Comparison of ENCODE assay signal across 8 mouse cellular contexts in the genomic region with DNA sequence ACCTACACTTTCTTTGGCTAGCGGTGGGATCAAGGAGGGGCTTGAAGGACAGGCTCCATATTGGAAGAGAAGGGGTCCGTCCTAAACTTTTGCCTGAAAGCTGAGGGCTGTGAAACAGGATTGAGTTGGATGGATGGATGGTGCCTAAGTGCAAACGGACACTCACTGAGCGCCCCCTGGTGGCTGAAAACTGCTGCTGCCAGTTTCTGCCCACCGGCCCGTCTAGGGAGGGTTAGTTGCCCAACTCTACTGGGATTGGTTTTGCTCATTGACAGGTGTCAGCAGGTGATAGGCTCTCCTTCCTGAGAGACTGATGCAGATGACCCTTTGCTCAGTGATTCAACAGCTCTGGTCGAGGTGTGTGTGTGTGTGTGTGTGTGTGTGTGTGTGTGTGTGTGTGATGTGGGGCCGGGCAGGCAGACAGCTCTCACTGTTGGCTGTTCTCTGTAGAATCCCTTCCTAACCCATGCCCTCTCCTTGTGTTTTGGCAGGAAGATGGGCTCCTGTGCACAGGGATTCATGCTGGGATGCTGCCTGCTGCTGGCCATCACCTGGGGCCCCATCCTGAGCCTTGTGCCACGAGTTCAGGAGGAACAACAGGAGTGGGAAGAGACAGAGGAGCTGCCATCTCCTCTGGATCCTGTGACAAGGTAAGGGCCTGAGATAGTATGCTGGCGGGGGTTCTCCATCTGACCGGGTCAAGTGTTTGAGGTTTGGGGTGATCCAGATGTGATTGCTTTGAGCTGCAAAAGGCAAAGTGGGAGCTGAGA. TPM values are rescaled to one million over a fixed set of nuclear protein-coding genes. Genes with fewer than 3 reads are reported as not detected.
DNase-seq lines count a peak whose midpoint lies in the region; ATAC-seq and TF ChIP-seq lines count a peak whose summit lies in the region.

No protein-coding gene starts in this region.

- no peak overlapping the region for H3K4me3 ChIP-seq in neural tube, embryonic 15.5 days (replicated peaks)
- no peak overlapping the region for H3K4me3 ChIP-seq in embryonic fibroblast, embryonic 13.5 days (ENCODE audit: insufficient read depth, low read length)
- no peak overlapping the region for H3K4me3 ChIP-seq in intestine, embryonic 15.5 days (replicated peaks)
- H3K4me3 ChIP-seq in liver, postnatal 0 days (ENCODE audit: low read depth, low read length) = no peak overlapping the region

- 32% methylated on average over 11 of the region's 11 CpGs for WGBS in neural tube, embryonic 15.5 days
- WGBS in intestine, embryonic 15.5 days = 32% methylated on average over 11 of the region's 11 CpGs
- 32% methylated on average over 11 of the region's 11 CpGs for WGBS in liver, postnatal 0 days (ENCODE audit: insufficient replicate concordance)

- peak; percentile 82 for DNase-seq in neural tube, embryonic 10.5 days (ENCODE audit: extremely low spot score, low spot score)
- peak; percentile 75 to 85 for DNase-seq in adrenal gland, adult 18-20 months (ENCODE audit: low spot score in 2 of 2)
- DNase-seq in liver, postnatal 0 days = peak; percentile 85
- peak; percentile 67 for DNase-seq in retina, postnatal 7 days (ENCODE audit: low read depth, low spot score)

- H3K4me2 ChIP-seq in neural tube, embryonic 15.5 days = no peak overlapping the region
- no peak overlapping the region for H3K4me2 ChIP-seq in intestine, embryonic 15.5 days (replicated peaks)
- no peak overlapping the region for H3K4me2 ChIP-seq in liver, postnatal 0 days (ENCODE audit: low read depth, low read length)

- H3K27me3 ChIP-seq in neural tube, embryonic 15.5 days (replicated peaks) = peaks cover 4% of the 10 kb centered on the region; the same call in 1 of the 2 replicates
- no peaks in the 10 kb centered on the region for H3K27me3 ChIP-seq in intestine, embryonic 15.5 days (replicated peaks)
- H3K27me3 ChIP-seq in liver, postnatal 0 days (ENCODE audit: insufficient read depth, low read length) = 0 out of 2 replicates have a peak, but pooled peaks cover 3% of the 10 kb centered on the region

- no peaks in the 10 kb centered on the region for H3K9me3 ChIP-seq in neural tube, embryonic 15.5 days (replicated peaks)
- no peaks in the 10 kb centered on the region for H3K9me3 ChIP-seq in intestine, embryonic 15.5 days
- H3K9me3 ChIP-seq in liver, postnatal 0 days (ENCODE audit: low read length) = no peaks in the 10 kb centered on the region

- ATAC-seq in neural tube, embryonic 15.5 days (ENCODE audit: low FRiP score) = no peak
- peak; percentile 57 for ATAC-seq in intestine, embryonic 15.5 days
- ATAC-seq in liver, postnatal 0 days = peak; percentile 87
- ATAC-seq in erythroid progenitor cell, adult 5-6 weeks (replicated peaks; ENCODE audit: low FRiP score, poor library complexity, severe bottlenecking) = no peak

- no peak for TF ChIP-seq POLR2A in embryonic fibroblast, embryonic 13.5 days (IDR thresholded peaks at IDR 0.05; ENCODE audit: low read depth, low read length)

- H3K36me3 ChIP-seq in neural tube, embryonic 15.5 days = no peaks in the 10 kb centered on the region
- H3K36me3 ChIP-seq in intestine, embryonic 15.5 days = no peaks in the 10 kb centered on the region
- H3K36me3 ChIP-seq in liver, postnatal 0 days (replicated peaks; ENCODE audit: insufficient read depth, low read length) = no peaks in the 10 kb centered on the region

- no peak overlapping the region for H3K9ac ChIP-seq in neural tube, embryonic 15.5 days (replicated peaks)
- H3K9ac ChIP-seq in intestine, embryonic 15.5 days = no peak overlapping the region
- no peak overlapping the region for H3K9ac ChIP-seq in liver, postnatal 0 days (replicated peaks)

- TF ChIP-seq CTCF in embryonic fibroblast, embryonic 13.5 days (IDR thresholded peaks at IDR 0.05; ENCODE audit: borderline replicate concordance, insufficient read depth, low read length) = peak; percentile 73
- peak; percentile 90 for TF ChIP-seq CTCF in liver, postnatal 0 days (IDR thresholded peaks at IDR 0.05; ENCODE audit: low read depth)

- no peak for TF ChIP-seq EP300 in liver, postnatal 0 days (IDR thresholded peaks at IDR 0.05; ENCODE audit: low read depth)

- no peak overlapping the region for H3K27ac ChIP-seq in neural tube, embryonic 15.5 days (replicated peaks)
- H3K27ac ChIP-seq in embryonic fibroblast, embryonic 13.5 days (ENCODE audit: insufficient read depth, low read length) = no peak overlapping the region
- H3K27ac ChIP-seq in intestine, embryonic 15.5 days = no peak overlapping the region
- H3K27ac ChIP-seq in liver, postnatal 0 days (ENCODE audit: low read depth) = no peak overlapping the region

- peaks cover 28% of the 10 kb centered on the region for H3K4me1 ChIP-seq in neural tube, embryonic 15.5 days
- peaks cover 2% of the 10 kb centered on the region for H3K4me1 ChIP-seq in embryonic fibroblast, embryonic 13.5 days (ENCODE audit: control insufficient read depth, insufficient read depth, low read length)
- peaks cover 5% of the 10 kb centered on the region; the same call in 1 of the 2 replicates for H3K4me1 ChIP-seq in intestine, embryonic 15.5 days (replicated peaks)
- H3K4me1 ChIP-seq in liver, postnatal 0 days (ENCODE audit: insufficient read depth) = no peaks in the 10 kb centered on the region

RNA-seq across cellular contexts. Expression of a gene that starts 15.4 kb away (rescaled TPM):
- 4.8 and 6.7 TPM in 2 replicates for polyA plus RNA-seq in neural tube, embryonic 15.5 days (2015; fragmentation: Nextera tagmentation; extraction: Ambion mirVana)
- total RNA-seq in adrenal gland, adult 18-20 months (2021) = 10 to 100 TPM; 15.9 to 17.2 TPM
- 20.1 and 23.0 TPM in 2 replicates for polyA plus RNA-seq in embryonic fibroblast, embryonic 13.5 days (2011; ENCODE audit: insufficient read length, low read depth, missing spikeins)
- polyA plus RNA-seq in intestine, embryonic 15.5 days (2015; fragmentation: Nextera tagmentation; extraction: Ambion mirVana) = 6.3 and 6.6 TPM in 2 replicates
- polyA plus RNA-seq in liver, postnatal 0 days (2015; fragmentation: Nextera tagmentation; extraction: Ambion mirVana) = 5.8 and 5.9 TPM in 2 replicates
- not detected in 2 replicates for total RNA-seq in erythroid progenitor cell, adult 5-6 weeks (2015; ENCODE audit: low replicate concordance)
- total RNA-seq in erythroid progenitor cell, adult 5-6 weeks (2017; ENCODE audit: low replicate concordance) = not detected in 2 replicates

RNA-seq across cellular contexts. Expression of a gene that starts 24.5 kb away (rescaled TPM):
- 28.9 and 29.4 TPM in 2 replicates for polyA plus RNA-seq in neural tube, embryonic 15.5 days (2015; fragmentation: Nextera tagmentation; extraction: Ambion mirVana)
- total RNA-seq in adrenal gland, adult 18-20 months (2021) = 10 to 100 TPM; 30.1 to 33.1 TPM
- polyA plus RNA-seq in embryonic fibroblast, embryonic 13.5 days (2011; ENCODE audit: insufficient read length, low read depth, missing spikeins) = 28.2 and 29.9 TPM in 2 replicates
- polyA plus RNA-seq in intestine, embryonic 15.5 days (2015; fragmentation: Nextera tagmentation; extraction: Ambion mirVana) = 39.7 and 44.3 TPM in 2 replicates
- 7.5 and 7.8 TPM in 2 replicates for polyA plus RNA-seq in liver, postnatal 0 days (2015; fragmentation: Nextera tagmentation; extraction: Ambion mirVana)
- 5.4 and 8.0 TPM in 2 replicates for total RNA-seq in erythroid progenitor cell, adult 5-6 weeks (2015; ENCODE audit: low replicate concordance)
- 6.9 and 11.3 TPM in 2 replicates for total RNA-seq in erythroid progenitor cell, adult 5-6 weeks (2017; ENCODE audit: low replicate concordance)

RNA-seq across cellular contexts. Expression of a gene that starts 33.2 kb away (rescaled TPM):
- 7.1 and 8.7 TPM in 2 replicates for polyA plus RNA-seq in neural tube, embryonic 15.5 days (2015; fragmentation: Nextera tagmentation; extraction: Ambion mirVana)
- 10 to 100 TPM in 1 of 2 experiments, 1 to 10 TPM in 1; 7.3 to 12.4 TPM for total RNA-seq in adrenal gland, adult 18-20 months (2021)
- 2.7 and 3.5 TPM in 2 replicates for polyA plus RNA-seq in embryonic fibroblast, embryonic 13.5 days (2011; ENCODE audit: insufficient read length, low read depth, missing spikeins)
- 13.1 and 14.7 TPM in 2 replicates for polyA plus RNA-seq in intestine, embryonic 15.5 days (2015; fragmentation: Nextera tagmentation; extraction: Ambion mirVana)
- polyA plus RNA-seq in liver, postnatal 0 days (2015; fragmentation: Nextera tagmentation; extraction: Ambion mirVana) = 4.9 and 5.6 TPM in 2 replicates
- total RNA-seq in erythroid progenitor cell, adult 5-6 weeks (2015; ENCODE audit: low replicate concordance) = not detected in 2 replicates
- total RNA-seq in erythroid progenitor cell, adult 5-6 weeks (2017; ENCODE audit: low replicate concordance) = 9.4 TPM in 1 of 2 replicates, not detected in the other

RNA-seq across cellular contexts. Expression of a gene that starts 41.5 kb away (rescaled TPM):
- 3.6 and 20.7 TPM in 2 replicates for polyA plus RNA-seq in neural tube, embryonic 15.5 days (2015; fragmentation: Nextera tagmentation; extraction: Ambion mirVana)
- 100 to 1,000 TPM in 1 of 2 experiments, 10 to 100 TPM in 1; 92.6 to 128 TPM for total RNA-seq in adrenal gland, adult 18-20 months (2021)
- polyA plus RNA-seq in embryonic fibroblast, embryonic 13.5 days (2011; ENCODE audit: insufficient read length, low read depth, missing spikeins) = 116 and 144 TPM in 2 replicates
- polyA plus RNA-seq in intestine, embryonic 15.5 days (2015; fragmentation: Nextera tagmentation; extraction: Ambion mirVana) = 153 and 171 TPM in 2 replicates
- 68.3 and 74.1 TPM in 2 replicates for polyA plus RNA-seq in liver, postnatal 0 days (2015; fragmentation: Nextera tagmentation; extraction: Ambion mirVana)
- total RNA-seq in erythroid progenitor cell, adult 5-6 weeks (2015; ENCODE audit: low replicate concordance) = 31.9 and 57.7 TPM in 2 replicates
- total RNA-seq in erythroid progenitor cell, adult 5-6 weeks (2017; ENCODE audit: low replicate concordance) = 21.6 and 56.7 TPM in 2 replicates

Comparison
In these comparisons a context has a peak if more than half of its experiments do, and no peak if none do; other contexts are left out.
1. ATAC-seq: peak in intestine, embryonic 15.5 days (single experiment) and liver, postnatal 0 days (single experiment); none in neural tube, embryonic 15.5 days (single experiment) and erythroid progenitor cell, adult 5-6 weeks (single experiment).
2. Peak in every context shown above with its lines, with median percentiles within 50 percentile points of each other: DNase-seq.